Mouse (Mus musculus): Measurements from ENCODE around the gene Taar7a.

GRCm38 (mm10) chr10:23942465-23942864 lies 50.8 kb downstream of the Taar7a start:
- TF ChIP-seq POLR2A (IDR thresholded peaks at IDR 0.05; ENCODE audit: insufficient read length, low read depth) (no peak), USF1 (IDR thresholded peaks at IDR 0.05; ENCODE audit: low read depth) (no peak), POLR2AphosphoS2 (IDR thresholded peaks at IDR 0.05; ENCODE audit: insufficient read length, low read depth) (no peak), CEBPB (IDR thresholded peaks at IDR 0.05; ENCODE audit: insufficient read depth, poor library complexity, severe bottlenecking) (no peak), SRF (IDR thresholded peaks at IDR 0.05; ENCODE audit: control insufficient read depth, insufficient read length, low read depth) (no peak), MYOD1 (IDR thresholded peaks at IDR 0.05; ENCODE audit: control insufficient read depth in 1 of 3, insufficient read length in 2 of 3, low read depth in 2 of 3) (no peak)

Measured in myocyte (in vitro differentiated cells).